Mouse (Mus musculus) heart, adult 2 months (tissue): Measurements from ENCODE around the gene Gm29427.
"Not testable (repeated sequence)": the region's sequence is repeated elsewhere in the genome, so short reads cannot be mapped to it uniquely, and the experiment has no call there.

Experiments
- CTCF ChIP-seq: fragments of 200-600 bp; IDR thresholded peaks from 2 replicates; pipeline ENCODE4 v1.8.1; 2022; ENCODE audit warnings: antibody characterized with exemption, mild to moderate bottlenecking, moderate library complexity
- EP300 ChIP-seq: fragments of 200-500 bp; IDR thresholded peaks from 2 replicates; pipeline ENCODE4 v1.6.1; 2011; ENCODE audit warnings: low read depth, low read length, control low read depth; ENCODE audit not compliant: insufficient read depth
- POLR2A ChIP-seq: fragments of 200-500 bp; IDR thresholded peaks from 2 replicates; pipeline ENCODE4 v1.6.1; 2011; ENCODE audit warnings: mild to moderate bottlenecking, low read depth, low read length, control low read depth; ENCODE audit not compliant: insufficient read depth

DNA sequence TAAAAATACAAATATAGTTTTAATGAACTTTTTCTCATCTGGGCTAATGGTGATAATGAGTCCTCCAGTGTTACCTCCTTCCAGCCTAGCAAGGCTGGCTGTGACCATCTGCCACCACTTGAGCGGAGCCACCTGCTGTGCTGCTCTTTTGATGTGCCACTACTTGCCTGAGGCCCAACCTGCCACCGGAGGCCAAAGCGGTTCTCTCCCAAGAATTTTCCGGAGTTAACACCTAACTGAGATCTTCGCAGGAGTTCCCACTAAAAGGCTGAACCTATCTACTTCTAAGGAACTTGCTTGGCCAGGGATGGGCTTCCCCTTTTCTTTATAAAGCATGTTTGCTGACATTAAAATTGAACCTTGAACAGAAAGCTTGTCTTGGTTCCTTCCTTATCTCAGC, 56.0 kb downstream of the Gm29427 start:
- not testable (repeated sequence) for TF ChIP-seq CTCF, POLR2A, EP300
